Mouse (Mus musculus) liver, embryonic 14.5 days (tissue): Measurements from ENCODE around the gene Gm49352. TPM values are rescaled to one million over a fixed set of nuclear protein-coding genes. Genes with fewer than 3 reads are reported as not detected.
"Not testable (repeated sequence)": the region's sequence is repeated elsewhere in the genome, so short reads cannot be mapped to it uniquely, and the experiment has no call there.

Experiments
- ATAC-seq: fragments of 200-750 bp; cut with Nextera tagmentation; 2 replicates; pipeline ENCODE4 v1.8.0; 2017; ENCODE audit warnings: moderate number of reproducible peaks, mild to moderate bottlenecking, moderate library complexity; ENCODE audit not compliant: insufficient read depth
- DNase-seq, 3 experiments: peaks; one replicate each; pipeline ENCODE4 v3.0.0-alpha.2; 2012 to 2013; ENCODE audit warnings: low read depth in 3 of 3, low spot score in 3 of 3
- H3K27ac ChIP-seq: fragments of 300-500 bp; sonication (generic); 2 replicates; pipeline ENCODE4 v1.5.1; 2014; ENCODE audit warnings: moderate library complexity, mild to moderate bottlenecking, control low read depth, inconsistent platforms
- H3K27me3 ChIP-seq: fragments of 300-500 bp; sonication (generic); 2 replicates; pipeline ENCODE4 v1.6.1; 2014; ENCODE audit warnings: mild to moderate bottlenecking, low read length, moderate library complexity; ENCODE audit not compliant: control insufficient read depth, insufficient read depth
- H3K36me3 ChIP-seq: fragments of 300-500 bp; sonication (generic); replicated peaks from 2 replicates; pipeline ENCODE4 v1.6.1; 2014; ENCODE audit warnings: low read depth; ENCODE audit not compliant: control insufficient read depth, insufficient read depth
- H3K4me1 ChIP-seq, 2 experiments: fragments of 200-500 bp in 1 of 2; fragments of 300-500 bp in 1 of 2; sonication (generic) in 1 of 2; replicated peaks; 2 replicates each; pipeline ENCODE4 v1.6.1; 2012 to 2014; ENCODE audit warnings: antibody characterized with exemption in 1 of 2, inconsistent platforms in 1 of 2, low read length in 1 of 2; ENCODE audit not compliant: control insufficient read depth in 2 of 2, insufficient read depth in 2 of 2
- H3K4me2 ChIP-seq: fragments of 300-500 bp; sonication (generic); 2 replicates; pipeline ENCODE4 v1.6.1; 2014; ENCODE audit warnings: low read depth, mild to moderate bottlenecking, control low read depth, moderate library complexity
- H3K4me3 ChIP-seq, 2 experiments: fragments of 200-500 bp in 1 of 2; fragments of 300-500 bp in 1 of 2; sonication (generic) in 1 of 2; 2 replicates each; pipeline ENCODE4 v1.5.1; 2012 to 2014; ENCODE audit warnings: low read depth in 2 of 2, low read length in 2 of 2, mild to moderate bottlenecking in 2 of 2, control low read depth in 1 of 2, inconsistent platforms in 1 of 2, moderate library complexity in 1 of 2; ENCODE audit not compliant: insufficient read depth in 1 of 2
- H3K9ac ChIP-seq: fragments of 300-500 bp; sonication (generic); replicated peaks from 2 replicates; pipeline ENCODE4 v1.6.1; 2014; ENCODE audit warnings: mild to moderate bottlenecking, control low read depth, moderate library complexity
- H3K9me3 ChIP-seq: fragments of 300-500 bp; sonication (generic); 2 replicates; pipeline ENCODE4 v1.6.1; 2016; ENCODE audit warnings: low read length, mixed read lengths; ENCODE audit not compliant: control insufficient read depth
- CTCF ChIP-seq: IDR thresholded peaks from 2 replicates; pipeline ENCODE4 v1.5.1; 2016; ENCODE audit warnings: antibody characterized with exemption, low read depth, control low read depth
- EP300 ChIP-seq: IDR thresholded peaks from 2 replicates; pipeline ENCODE4 v1.6.1; 2016; ENCODE audit warnings: antibody characterized with exemption, low read depth
- WGBS: fragments of 180-500 bp; shearing (Covaris S2); extraction: QIAGEN DNeasy Blood & Tissue Kit; methylation state at CpG from one replicate; pipeline ENCODE4 v1.1.7; 2014; ENCODE audit not compliant: insufficient replicate concordance; 5-methylcytosine and 5-hydroxymethylcytosine counted together
- polyA plus RNA-seq, 2 experiments: library from polyadenylated mRNA; depleted of rRNA in 1 of 2; stranded (reverse) in 1 of 2; unstranded in 1 of 2; fragments of >200 nt; fragmentation: Nextera tagmentation in 1 of 2; extraction: Ambion mirVana in 1 of 2; gene quantifications; 2 replicates each; pipeline versions ENCODE4 v1.2.1 to v1.2.3; 2012 to 2014

Gm49352 gene
- not detected in 2 replicates for polyA plus RNA-seq (2012; rRNA removed)
- polyA plus RNA-seq (2014; fragmentation: Nextera tagmentation; extraction: Ambion mirVana), result not detected in 2 replicates

DNA sequence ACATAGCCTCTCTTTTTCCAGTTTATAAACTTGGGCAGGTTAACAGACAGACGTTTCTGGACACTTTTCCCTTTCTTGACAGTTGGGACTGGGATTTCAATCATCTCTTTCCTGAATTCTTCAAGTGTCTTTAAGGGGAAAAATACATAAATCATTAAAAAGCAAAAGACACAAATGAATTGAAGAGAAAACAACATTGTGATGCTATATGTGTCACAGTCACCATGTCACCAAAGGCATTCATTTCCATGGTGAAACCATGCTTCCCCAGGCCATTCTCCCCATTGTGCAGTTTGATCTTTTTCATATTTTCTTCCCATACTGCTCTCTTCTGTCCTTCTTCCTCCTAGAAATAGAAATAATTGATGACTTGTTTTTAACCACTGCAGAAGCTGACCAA is at the start of gene Gm49352:
Gene Gm49352, minus strand, starts transcription at position 101 of the 400 bp plus-strand sequence.
- not testable (repeated sequence) for H3K36me3 ChIP-seq, H3K27ac ChIP-seq, ATAC-seq, H3K4me1 ChIP-seq, H3K27me3 ChIP-seq, H3K4me2 ChIP-seq, H3K4me3 ChIP-seq, DNase-seq, H3K9ac ChIP-seq, H3K9me3 ChIP-seq
- 17% methylated on average over 1 of the region's 1 CpGs for WGBS

DNA sequence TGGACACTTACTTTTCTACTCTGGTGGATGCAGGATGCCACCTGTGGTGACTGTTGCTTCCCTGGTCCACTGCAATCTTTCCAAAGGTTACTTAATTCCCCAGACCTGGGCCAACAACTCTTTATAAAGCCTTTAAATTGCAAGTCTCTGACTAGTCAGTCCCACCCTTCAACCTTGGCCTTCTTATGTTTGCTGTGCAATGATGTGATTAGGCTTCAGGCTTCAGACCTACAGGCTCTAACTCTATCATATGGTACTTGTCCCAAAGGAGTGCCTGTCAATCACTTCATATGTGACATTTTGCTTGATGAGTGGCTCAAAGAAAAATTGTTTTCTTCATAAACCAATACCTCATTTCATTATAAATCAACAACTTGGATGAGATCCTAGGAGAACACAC is 2.1 kb upstream of the Gm49352 start, which contains the start of gene Cts3:
Gene Cts3, minus strand, starts transcription at position 101 of the 400 bp plus-strand sequence.
- H3K9ac ChIP-seq, result no peak within 1 kb of the TSS
- H3K27ac ChIP-seq, result no peak within 1 kb of the TSS
- H3K4me3 ChIP-seq, result no peak within 1 kb of the TSS
- no peaks in the 10 kb centered on the region for H3K27me3 ChIP-seq
- no peaks in the 10 kb centered on the region for H3K9me3 ChIP-seq
- ATAC-seq (no peak), DNase-seq (no peak)
- H3K36me3 ChIP-seq, result no peaks in the 10 kb centered on the region
- no peaks in the 10 kb centered on the region for H3K4me1 ChIP-seq
- no peak within 1 kb of the TSS for H3K4me2 ChIP-seq
- TF ChIP-seq CTCF (no peak), EP300 (no peak)

- Histone ChIP-seq H3K27ac (no peak within 1 kb of the TSS), H3K36me3 (no peaks in the 10 kb centered on the region), H3K4me3 (no peak within 1 kb of the TSS), H3K4me1 (no peaks in the 10 kb centered on the region), H3K4me2 (no peak within 1 kb of the TSS), H3K9ac (no peak within 1 kb of the TSS), H3K9me3 (no peaks in the 10 kb centered on the region; the same call in 1 of the 2 replicates), H3K27me3 (no peaks in the 10 kb centered on the region)
- WGBS, result 39% methylated on average over 4 of the region's 4 CpGs
- DNase-seq (no peak), ATAC-seq (no peak)
- no peak for TF ChIP-seq EP300
- TF ChIP-seq CTCF, result no peak
Measured at GRCm38 (mm10) chr13:61541631-61542030, 26.3 kb downstream of the Gm49352 start, which contains the start of gene Ctsm. Ctsm (minus strand) TSS chr13:61541839.

Other genes starting within 250 kb of the Gm49352 start
- gene Cts7, start 210.0 kb downstream of the Gm49352 start, polyA plus RNA-seq (2012; rRNA removed), result not detected in 2 replicates
- gene Cts7, start 210.0 kb downstream of the Gm49352 start, polyA plus RNA-seq (2014; fragmentation: Nextera tagmentation; extraction: Ambion mirVana), result not detected in 2 replicates
- gene Ctsm, start 26.3 kb downstream of the Gm49352 start, polyA plus RNA-seq (2012; rRNA removed), result not detected in 2 replicates
- gene Ctsm, start 26.3 kb downstream of the Gm49352 start, polyA plus RNA-seq (2014; fragmentation: Nextera tagmentation; extraction: Ambion mirVana), result not detected in 2 replicates
- not detected in 2 replicates for gene Cts3, start 2.0 kb upstream of the Gm49352 start, polyA plus RNA-seq (2012; rRNA removed)
- gene Cts3, start 2.0 kb upstream of the Gm49352 start, polyA plus RNA-seq (2014; fragmentation: Nextera tagmentation; extraction: Ambion mirVana), result not detected in 2 replicates